Mouse (Mus musculus) spleen, adult 2 months (tissue): ENCODE data around the gene Dip2b.

Experiments used
- CTCF ChIP-seq: fragments of 200-500 bp; IDR thresholded peaks from 2 replicates; pipeline ENCODE4 v1.5.1; 2011; ENCODE audit warnings: mild to moderate bottlenecking, inconsistent platforms; ENCODE audit not compliant: insufficient read depth, insufficient read length, insufficient replicate concordance; ENCODE audit errors: extremely low read depth
- POLR2A ChIP-seq: fragments of 200-500 bp; IDR thresholded peaks from 2 replicates; pipeline ENCODE4 v1.6.1; 2011; ENCODE audit warnings: low read depth, low read length, inconsistent platforms

GRCm38 (mm10) chr15:100186234-100186633, 147.8 kb downstream of the Dip2b start:
- TF ChIP-seq POLR2A (no peak), CTCF (no peak)
